Mouse (Mus musculus) MEL (cell line): ENCODE measurements around the gene Nr2f6.

Source experiments
- MYC ChIP-seq: IDR thresholded peaks from 2 replicates; pipeline ENCODE4 v1.6.1; 2011; ENCODE audit warnings: low read depth, mild to moderate bottlenecking, low read length, improper control_type of control experiment, moderate library complexity
- ZKSCAN1 ChIP-seq: IDR thresholded peaks from 2 replicates; pipeline ENCODE4 v1.6.1; 2012; ENCODE audit warnings: low read depth, mild to moderate bottlenecking, inconsistent platforms, low read length, improper control_type of control experiment, moderate library complexity

DNA sequence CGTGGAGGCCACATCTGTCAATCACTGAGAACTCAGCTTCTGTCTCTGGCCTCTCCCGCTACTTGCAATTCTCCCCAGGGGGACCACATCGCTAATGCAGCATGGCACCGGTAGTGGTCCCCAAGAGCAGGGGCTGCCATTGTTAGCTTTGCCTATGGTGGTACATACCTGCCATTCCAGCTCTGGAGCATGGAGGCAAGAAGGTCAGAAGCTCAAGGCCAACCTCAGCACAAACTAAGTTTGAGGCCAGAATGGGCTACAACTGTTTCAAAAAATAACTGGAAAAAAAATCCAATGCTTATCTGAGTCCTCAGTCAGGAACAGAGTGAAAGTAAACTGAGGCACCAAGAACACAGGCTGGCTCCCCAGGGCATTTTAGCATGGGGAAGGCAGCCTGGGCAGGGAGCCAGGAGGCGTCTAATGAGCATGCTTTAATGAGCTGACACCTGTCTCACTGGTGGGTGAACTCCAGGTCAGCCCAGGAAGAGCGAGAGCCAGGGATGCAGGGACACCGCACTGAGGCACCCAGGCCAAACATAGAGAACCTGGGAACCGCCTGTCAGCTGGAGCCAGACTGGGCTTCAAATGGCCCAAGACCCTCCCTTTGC lies 5.2 kb downstream of the Nr2f6 start:
- no peak for TF ChIP-seq ZKSCAN1
- TF ChIP-seq MYC, result no peak
